Mouse (Mus musculus): ENCODE results near the gene Elf2.
A peak's percentile ranks its signal among the peaks of the same experiment; 100 is the strongest.
"Not testable (repeated sequence)": the region's sequence is repeated elsewhere in the genome, so short reads cannot be mapped to it uniquely, and the experiment has no call there.

Elf2 gene

GRCm38 (mm10) chr3:51358660-51359557 is 18.4 kb upstream of the Elf2 start:
- peak; percentile 88 for DNase-seq

GRCm38 (mm10) chr3:51358181-51358580 is 17.7 kb upstream of the Elf2 start:
- DNase-seq: peak; percentile 83

- DNase-seq: no peak
Observed at GRCm38 (mm10) chr3:51357624-51358023, 17.2 kb upstream of the Elf2 start.

- DNase-seq: no peak
Observed at GRCm38 (mm10) chr3:51357078-51357477, 16.6 kb upstream of the Elf2 start.

GRCm38 (mm10) chr3:51354956-51355355 is 14.5 kb upstream of the Elf2 start:
- DNase-seq: not testable (repeated sequence)

GRCm38 (mm10) chr3:51354034-51354427 is 13.6 kb upstream of the Elf2 start:
- no peak for DNase-seq

- DNase-seq: peak; percentile 70
Observed at GRCm38 (mm10) chr3:51353325-51354033, 13.0 kb upstream of the Elf2 start.

- DNase-seq: no peak
Observed at GRCm38 (mm10) chr3:51350806-51351205, 10.3 kb upstream of the Elf2 start.

GRCm38 (mm10) chr3:51348646-51349238 is 8.3 kb upstream of the Elf2 start:
- no peak for DNase-seq

GRCm38 (mm10) chr3:51345017-51345416 is 4.6 kb upstream of the Elf2 start:
- DNase-seq: not testable (repeated sequence)

- DNase-seq: not testable (repeated sequence)
Observed at GRCm38 (mm10) chr3:51344182-51344581, 3.7 kb upstream of the Elf2 start.

GRCm38 (mm10) chr3:51343260-51343659 is 2.8 kb upstream of the Elf2 start:
- no peak for DNase-seq

- no peak for DNase-seq
Observed at GRCm38 (mm10) chr3:51342152-51342551, 1.7 kb upstream of the Elf2 start.

- peak; percentile 81 for DNase-seq
Observed at GRCm38 (mm10) chr3:51341268-51342081, 1.0 kb upstream of the Elf2 start.

GRCm38 (mm10) chr3:51339734-51340551 is 520 bp downstream of the Elf2 start:
- DNase-seq: peak; percentile 74

GRCm38 (mm10) chr3:51339378-51339733 is 1.1 kb downstream of the Elf2 start:
- no peak for DNase-seq

- no peak for DNase-seq
Observed at GRCm38 (mm10) chr3:51335378-51335777, 5.1 kb downstream of the Elf2 start.

- DNase-seq: no peak
Observed at GRCm38 (mm10) chr3:51333950-51334349, 6.5 kb downstream of the Elf2 start.

GRCm38 (mm10) chr3:51333234-51333889 is 7.1 kb downstream of the Elf2 start:
- DNase-seq: peak; percentile 56

- DNase-seq: no peak
Observed at GRCm38 (mm10) chr3:51330086-51330485, 10.4 kb downstream of the Elf2 start.

GRCm38 (mm10) chr3:51328546-51328945 is 11.9 kb downstream of the Elf2 start:
- DNase-seq: no peak
